Mouse (Mus musculus): ENCODE measurements around the gene Mboat1.

Mboat1 gene

GRCm38 (mm10) chr13:30185959-30186358 is 49.7 kb downstream of the Mboat1 start:
- in situ Hi-C loops (cut with MseI, MboI): no loop called here

- in situ Hi-C loops (cut with MseI, MboI): no loop called here
Observed at GRCm38 (mm10) chr13:30186456-30186855, 50.2 kb downstream of the Mboat1 start.

GRCm38 (mm10) chr13:30192031-30192716 is 55.9 kb downstream of the Mboat1 start:
- in situ Hi-C loops (cut with MseI, MboI): no loop called here

GRCm38 (mm10) chr13:30193363-30193762 is 57.1 kb downstream of the Mboat1 start:
- in situ Hi-C loops (cut with MseI, MboI): no loop called here

- in situ Hi-C loops (cut with MseI, MboI): no loop called here
Observed at GRCm38 (mm10) chr13:30194834-30195233, 58.5 kb downstream of the Mboat1 start.

GRCm38 (mm10) chr13:30196661-30197060 is 60.4 kb downstream of the Mboat1 start:
- in situ Hi-C loops (cut with MseI, MboI): no loop called here

- in situ Hi-C loops (cut with MseI, MboI): no loop called here
Observed at GRCm38 (mm10) chr13:30198101-30198570, 61.8 kb downstream of the Mboat1 start.

- in situ Hi-C loops (cut with MseI, MboI): no loop called here
Observed at GRCm38 (mm10) chr13:30199821-30200220, 63.5 kb downstream of the Mboat1 start.

- in situ Hi-C loops (cut with MseI, MboI): no loop called here
Observed at GRCm38 (mm10) chr13:30200737-30201136, 64.4 kb downstream of the Mboat1 start.

GRCm38 (mm10) chr13:30203018-30203417 is 66.7 kb downstream of the Mboat1 start:
- in situ Hi-C loops (cut with MseI, MboI): no loop called here

GRCm38 (mm10) chr13:30208176-30208575 is 71.9 kb downstream of the Mboat1 start:
- in situ Hi-C loops (cut with MseI, MboI): no loop called here

- in situ Hi-C loops (cut with MseI, MboI): no loop called here
Observed at GRCm38 (mm10) chr13:30213276-30213675, 77.0 kb downstream of the Mboat1 start.

- in situ Hi-C loops (cut with MseI, MboI): no loop called here
Observed at GRCm38 (mm10) chr13:30217588-30218371, 81.5 kb downstream of the Mboat1 start.

GRCm38 (mm10) chr13:30219597-30219996 is 83.3 kb downstream of the Mboat1 start:
- in situ Hi-C loops (cut with MseI, MboI): no loop called here

- in situ Hi-C loops (cut with MseI, MboI): no loop called here
Observed at GRCm38 (mm10) chr13:30221316-30221715, 85.0 kb downstream of the Mboat1 start.

- in situ Hi-C loops (cut with MseI, MboI): no loop called here
Observed at GRCm38 (mm10) chr13:30224114-30224513, 87.8 kb downstream of the Mboat1 start.

- in situ Hi-C loops (cut with MseI, MboI): no loop called here
Observed at GRCm38 (mm10) chr13:30224659-30225058, 88.4 kb downstream of the Mboat1 start.

- in situ Hi-C loops (cut with MseI, MboI): no loop called here
Observed at GRCm38 (mm10) chr13:30228762-30229161, 92.5 kb downstream of the Mboat1 start.

- in situ Hi-C loops (cut with MseI, MboI): no loop called here
Observed at GRCm38 (mm10) chr13:30229625-30230139, 93.4 kb downstream of the Mboat1 start.

GRCm38 (mm10) chr13:30235056-30235750 is 98.9 kb downstream of the Mboat1 start:
- in situ Hi-C loops (cut with MseI, MboI): no loop called here

- in situ Hi-C loops (cut with MseI, MboI): no loop called here
Observed at GRCm38 (mm10) chr13:30239396-30239795, 103.1 kb downstream of the Mboat1 start.

GRCm38 (mm10) chr13:30245573-30245972 is 109.3 kb downstream of the Mboat1 start:
- in situ Hi-C loops (cut with MseI, MboI): no loop called here

Data from mouse trophoblast stem cell (cell line).